Mouse (Mus musculus): Measurements from ENCODE around the gene Hist1h3a. TPM values are rescaled to one million over a fixed set of nuclear protein-coding genes. Genes with fewer than 3 reads are reported as not detected.
A peak's percentile ranks its signal among the peaks of the same experiment; 100 is the strongest.
"Not testable (repeated sequence)": the region's sequence is repeated elsewhere in the genome, so short reads cannot be mapped to it uniquely, and the experiment has no call there.

The Hist1h3a gene
- total RNA-seq (2017), result 207 and 294 TPM in 2 replicates

DNA sequence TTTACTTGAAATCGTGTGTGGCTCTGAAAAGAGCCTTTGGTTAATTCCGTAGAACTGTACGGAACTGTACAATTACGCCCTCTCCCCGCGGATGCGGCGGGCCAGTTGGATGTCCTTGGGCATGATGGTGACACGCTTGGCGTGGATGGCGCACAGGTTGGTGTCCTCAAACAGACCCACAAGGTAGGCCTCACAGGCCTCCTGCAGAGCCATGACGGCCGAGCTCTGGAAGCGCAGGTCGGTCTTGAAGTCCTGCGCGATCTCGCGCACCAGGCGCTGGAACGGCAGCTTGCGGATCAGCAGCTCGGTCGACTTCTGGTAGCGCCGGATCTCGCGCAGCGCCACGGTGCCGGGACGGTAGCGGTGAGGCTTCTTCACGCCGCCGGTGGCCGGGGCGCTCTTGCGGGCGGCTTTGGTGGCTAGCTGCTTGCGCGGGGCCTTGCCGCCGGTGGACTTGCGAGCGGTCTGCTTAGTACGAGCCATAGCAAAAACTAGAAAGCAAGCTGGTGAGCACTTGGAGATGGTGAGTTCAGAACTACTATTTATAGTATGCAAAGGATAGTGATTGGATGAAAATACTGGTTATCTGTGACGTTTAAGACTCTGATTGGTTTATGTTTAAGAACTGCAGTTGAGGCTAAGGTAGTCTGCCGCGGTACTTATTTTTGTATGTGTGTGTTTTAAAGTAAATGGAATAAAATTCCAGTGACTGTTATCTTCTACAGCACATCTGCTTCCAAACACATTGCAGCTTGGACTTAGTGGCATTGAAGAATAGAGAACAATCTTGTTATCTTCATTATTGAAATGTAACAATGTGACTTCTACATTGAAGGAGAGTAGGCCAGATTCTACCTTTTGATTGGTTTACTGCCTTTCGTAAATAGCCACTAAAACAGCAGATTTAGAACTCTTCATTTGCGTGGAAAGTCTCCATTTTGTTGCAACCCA is at the start of gene Hist1h3a:
Hist1h3a (minus strand) TSS at position 516 of the 951 bp plus-strand sequence.
- peak; percentile 47 to 57; a peak in 3 of 4 replicates for ATAC-seq (replicated peaks in 1 of 2; ENCODE audit: insufficient read depth in 1 of 2, low FRiP score in 2 of 2, low TSS enrichment in 1 of 2, low read depth in 1 of 2, poor library complexity in 2 of 2, severe bottlenecking in 2 of 2)

DNA sequence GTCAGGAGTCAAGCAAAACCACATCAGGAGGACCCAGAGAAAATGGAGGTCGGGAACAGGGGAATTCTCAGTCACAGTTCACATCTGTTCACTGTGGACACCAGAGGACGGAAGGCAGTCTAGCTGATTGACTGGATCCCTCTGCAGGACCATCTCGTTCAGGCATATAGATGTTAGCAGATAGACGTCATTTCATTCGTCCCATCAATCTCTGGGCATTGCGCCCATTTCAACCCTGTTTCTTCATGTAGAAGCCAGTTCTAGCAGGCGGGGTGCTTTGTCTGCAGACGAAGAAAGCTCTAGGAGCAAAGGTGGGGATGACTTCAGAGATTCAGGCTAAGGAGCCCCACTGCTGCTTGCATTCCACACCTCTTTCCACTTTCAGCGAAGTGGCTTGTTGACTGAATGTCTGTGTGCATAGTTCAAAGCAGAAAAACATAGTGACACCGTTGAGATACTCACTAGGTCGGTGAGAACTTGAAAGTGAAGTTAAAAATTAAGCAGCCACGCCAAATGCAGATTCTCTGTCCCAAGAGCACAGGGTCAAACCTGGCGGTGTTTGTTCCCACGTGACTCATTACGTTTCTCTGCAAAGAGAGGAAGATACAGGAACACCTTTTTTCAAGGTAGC is 44.4 kb upstream of the Hist1h3a start, which contains the start of gene Slc17a2:
Slc17a2 (plus strand) TSS at position 572 of the 631 bp plus-strand sequence.
- no peak for ATAC-seq (replicated peaks in 1 of 2; ENCODE audit: insufficient read depth in 1 of 2, low FRiP score in 2 of 2, low TSS enrichment in 1 of 2, low read depth in 1 of 2, poor library complexity in 2 of 2, severe bottlenecking in 2 of 2)

DNA sequence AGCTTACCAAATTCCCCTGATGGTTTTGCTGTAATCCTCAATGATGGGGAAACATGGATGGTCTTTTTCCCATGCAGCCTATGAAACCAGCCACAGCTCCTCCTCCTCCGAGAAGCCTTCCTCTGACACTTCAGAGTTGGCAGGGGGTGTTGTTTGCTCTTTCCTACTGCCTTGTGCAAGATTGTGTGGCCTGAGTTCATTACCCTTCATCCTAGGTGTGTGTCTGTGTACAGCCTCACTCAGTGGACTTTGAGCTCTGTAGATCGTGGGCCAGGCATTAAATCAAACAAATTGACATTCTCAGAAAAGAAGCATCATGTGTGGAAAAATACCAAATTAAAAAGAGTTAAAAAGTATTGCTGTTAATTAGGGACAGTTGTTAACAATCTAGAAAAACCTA is 42.3 kb upstream of the Hist1h3a start:
- no peak for ATAC-seq (replicated peaks in 1 of 2; ENCODE audit: insufficient read depth in 1 of 2, low FRiP score in 2 of 2, low TSS enrichment in 1 of 2, low read depth in 1 of 2, poor library complexity in 2 of 2, severe bottlenecking in 2 of 2)

DNA sequence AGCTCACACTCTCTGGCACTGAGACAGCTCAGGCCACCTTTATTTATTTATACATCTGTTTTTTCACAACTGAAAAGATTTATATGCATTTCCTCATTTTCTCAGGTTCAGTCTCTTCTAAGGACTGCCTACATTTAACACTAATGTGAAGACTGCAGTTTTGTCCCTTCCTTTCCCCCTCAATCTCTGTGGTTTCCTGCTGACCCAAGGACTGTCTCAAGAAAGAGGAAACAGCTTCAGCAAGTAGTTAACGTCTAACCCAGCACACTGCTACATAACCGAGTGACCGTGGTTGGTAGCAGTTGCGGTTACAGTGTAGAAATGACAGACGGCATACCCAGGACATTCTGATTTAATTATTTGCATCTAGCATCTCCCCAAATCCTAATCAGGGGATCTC is 37.2 kb upstream of the Hist1h3a start:
- peak; percentile 92 to 94 for ATAC-seq (replicated peaks in 1 of 2; ENCODE audit: insufficient read depth in 1 of 2, low FRiP score in 2 of 2, low TSS enrichment in 1 of 2, low read depth in 1 of 2, poor library complexity in 2 of 2, severe bottlenecking in 2 of 2)

DNA sequence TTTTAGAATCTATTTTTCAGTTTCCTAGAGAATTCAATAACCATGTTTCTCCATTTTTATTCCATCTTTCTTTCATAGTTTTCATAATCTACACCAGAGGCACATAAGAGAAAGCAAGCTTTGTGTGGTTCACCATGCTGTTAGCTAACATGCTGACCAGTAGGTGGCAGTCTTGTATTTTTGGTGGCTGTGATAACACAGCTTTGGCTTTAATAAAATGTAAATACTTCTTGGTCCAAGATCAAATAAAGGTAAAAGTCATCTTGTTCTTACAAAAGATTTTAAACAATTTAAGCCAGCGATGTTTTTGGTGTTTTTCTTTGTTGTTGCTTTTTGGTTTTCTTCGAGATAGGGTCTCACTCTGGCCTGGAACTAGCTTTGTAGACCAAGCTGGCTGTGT is 30.3 kb upstream of the Hist1h3a start:
- peak; percentile 64 to 67; a peak in 3 of 4 replicates for ATAC-seq (replicated peaks in 1 of 2; ENCODE audit: insufficient read depth in 1 of 2, low FRiP score in 2 of 2, low TSS enrichment in 1 of 2, low read depth in 1 of 2, poor library complexity in 2 of 2, severe bottlenecking in 2 of 2)

DNA sequence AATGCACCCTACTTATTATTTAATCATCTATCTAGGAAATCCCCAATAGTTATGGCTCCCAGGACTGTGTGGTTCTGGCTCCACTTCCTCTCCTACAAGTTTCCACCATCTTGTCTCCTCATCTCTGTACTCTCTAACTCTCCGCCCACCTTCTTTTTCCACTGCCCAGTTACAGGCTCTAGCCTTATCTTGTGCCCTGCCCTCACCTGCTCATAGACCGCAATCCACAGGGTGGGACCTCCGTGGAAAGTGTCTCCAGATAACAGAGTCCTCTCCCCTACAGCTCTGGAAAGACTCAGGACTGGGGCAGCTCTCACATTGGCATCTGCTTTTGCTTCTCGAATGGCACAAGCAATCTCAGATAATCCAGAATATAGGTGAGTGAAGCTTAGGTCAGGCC is 16.8 kb upstream of the Hist1h3a start:
- no peak for ATAC-seq (replicated peaks in 1 of 2; ENCODE audit: insufficient read depth in 1 of 2, low FRiP score in 2 of 2, low TSS enrichment in 1 of 2, low read depth in 1 of 2, poor library complexity in 2 of 2, severe bottlenecking in 2 of 2)

DNA sequence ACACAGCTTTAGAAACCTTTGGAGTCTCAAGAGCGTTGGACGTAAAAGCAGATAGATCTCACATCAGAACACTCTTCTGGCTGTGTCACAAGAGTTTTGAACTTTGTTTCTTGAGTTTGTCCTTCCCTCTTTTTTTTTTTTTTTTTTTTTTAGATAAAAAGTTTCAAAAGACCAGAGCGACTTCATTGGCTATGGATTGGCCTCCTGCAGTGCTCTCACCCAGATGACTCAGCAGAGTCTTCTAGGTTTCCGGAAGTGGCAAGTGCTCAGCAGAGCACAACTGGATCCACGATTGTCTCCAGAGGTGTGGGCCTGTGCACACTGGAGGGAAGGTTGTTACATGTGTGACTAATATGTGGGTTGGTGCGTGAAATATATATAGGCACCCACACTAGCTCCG is 16.2 kb upstream of the Hist1h3a start:
- ATAC-seq (replicated peaks in 1 of 2; ENCODE audit: insufficient read depth in 1 of 2, low FRiP score in 2 of 2, low TSS enrichment in 1 of 2, low read depth in 1 of 2, poor library complexity in 2 of 2, severe bottlenecking in 2 of 2), result 0 out of 4 replicates have a peak, but pooled peaks have one; percentile 7 to 10

DNA sequence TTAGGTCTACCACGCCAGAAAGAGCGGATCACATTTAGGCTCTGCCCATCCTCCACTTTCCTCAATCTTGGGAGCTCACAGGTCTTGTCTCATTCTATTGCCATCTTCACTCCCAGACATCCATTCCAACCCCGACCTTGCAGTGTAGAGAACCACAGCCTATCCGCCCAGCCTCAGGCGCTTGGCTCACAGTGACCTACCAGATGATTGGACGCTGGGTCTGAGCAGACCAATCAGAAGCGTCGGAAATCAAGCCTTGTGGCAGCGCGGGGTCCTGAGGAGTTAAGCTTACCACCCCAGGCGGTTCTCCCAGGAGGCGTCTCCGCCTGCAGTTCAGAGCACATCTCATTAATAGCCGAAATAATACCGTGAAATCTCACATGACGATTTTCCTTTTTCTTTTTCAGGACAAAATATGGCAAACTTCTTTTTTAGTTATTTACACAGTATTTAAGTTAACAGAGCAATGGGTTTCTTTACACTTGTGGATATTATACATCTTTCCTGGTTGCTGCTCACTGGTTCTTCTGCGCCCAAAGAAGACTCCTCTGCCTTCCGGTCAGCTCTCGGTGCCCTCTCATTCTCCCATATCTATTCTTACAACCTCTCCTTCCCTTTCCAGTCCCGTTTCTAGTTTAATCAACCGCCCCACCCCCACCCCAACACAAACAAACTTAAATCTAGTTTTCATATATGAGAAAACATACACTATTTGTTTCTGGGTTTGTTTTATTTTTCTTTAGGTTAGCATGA is 10.6 kb upstream of the Hist1h3a start:
- ATAC-seq (replicated peaks in 1 of 2; ENCODE audit: insufficient read depth in 1 of 2, low FRiP score in 2 of 2, low TSS enrichment in 1 of 2, low read depth in 1 of 2, poor library complexity in 2 of 2, severe bottlenecking in 2 of 2), result peak; percentile 37 to 47; a peak in 3 of 4 replicates

DNA sequence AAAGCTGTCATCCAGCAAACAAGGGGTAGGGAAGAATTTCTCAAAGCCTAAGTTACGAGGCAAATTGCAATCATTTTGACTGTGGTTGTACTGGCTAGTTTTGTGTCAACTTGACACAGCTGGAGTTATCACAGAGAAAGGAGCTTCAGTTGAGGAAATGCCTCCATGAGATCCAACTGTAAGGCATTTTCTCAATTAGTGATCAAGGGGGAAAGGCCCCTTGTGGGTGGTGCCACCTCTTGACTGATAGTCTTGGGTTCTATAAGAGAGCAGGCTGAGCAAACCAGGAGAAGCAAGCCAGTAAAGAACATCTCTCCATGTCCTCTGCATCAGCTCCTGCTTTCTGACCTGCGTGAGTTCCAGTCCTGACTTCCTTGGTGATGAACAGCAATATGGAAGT is 7.4 kb upstream of the Hist1h3a start, which contains the start of gene Trim38:
Trim38 (plus strand) TSS at position 301 of the 400 bp plus-strand sequence.
- ATAC-seq (replicated peaks in 1 of 2; ENCODE audit: insufficient read depth in 1 of 2, low FRiP score in 2 of 2, low TSS enrichment in 1 of 2, low read depth in 1 of 2, poor library complexity in 2 of 2, severe bottlenecking in 2 of 2), result not testable (repeated sequence)

DNA sequence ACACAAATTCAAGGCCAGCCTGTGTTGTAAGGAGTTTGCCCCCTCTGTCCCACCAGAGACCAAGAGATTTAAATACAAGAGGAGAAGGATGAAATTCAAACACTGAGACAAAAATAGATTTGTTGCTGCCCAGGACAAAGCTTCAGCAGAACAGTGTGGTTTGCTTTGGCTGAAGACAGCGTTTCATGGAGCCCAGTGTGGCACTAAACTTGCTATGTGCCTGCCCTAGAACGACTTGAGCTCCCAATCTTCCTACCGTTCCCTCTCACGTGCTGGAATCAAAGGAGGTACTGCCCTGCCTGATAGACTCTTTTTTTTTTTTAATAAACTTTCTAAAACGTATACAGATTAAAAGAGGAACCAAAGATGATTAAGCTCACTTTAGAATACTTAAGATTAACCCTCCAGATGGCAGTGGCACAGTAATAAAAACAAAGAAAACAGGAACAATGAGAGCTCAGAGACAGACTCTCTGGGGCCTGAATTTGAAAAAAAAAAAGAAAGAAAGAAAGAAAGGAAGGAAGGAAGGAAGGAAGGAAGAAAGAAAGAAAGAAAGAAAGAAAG is 6.7 kb upstream of the Hist1h3a start:
- ATAC-seq (replicated peaks in 1 of 2; ENCODE audit: insufficient read depth in 1 of 2, low FRiP score in 2 of 2, low TSS enrichment in 1 of 2, low read depth in 1 of 2, poor library complexity in 2 of 2, severe bottlenecking in 2 of 2), result peak; percentile 63 to 81

DNA sequence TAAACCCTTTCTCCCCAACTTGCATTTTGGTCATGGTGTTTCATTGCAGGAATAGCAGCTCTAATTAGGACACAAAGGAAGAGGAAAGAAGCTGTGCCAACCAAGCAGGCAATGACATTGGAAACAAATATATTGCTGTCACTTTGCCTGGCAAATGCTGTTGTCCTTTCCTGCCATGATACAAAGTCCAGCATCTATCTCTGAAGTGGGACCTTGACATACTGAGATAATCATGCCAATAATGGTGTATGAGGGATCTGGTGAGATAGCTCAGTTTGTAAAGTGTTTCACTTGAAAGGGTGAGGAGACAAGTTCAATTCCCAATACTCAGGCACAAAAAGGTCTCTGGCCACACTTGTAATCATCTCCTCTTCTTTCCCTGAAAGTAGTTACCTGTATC is 4.6 kb upstream of the Hist1h3a start:
- no peak for ATAC-seq (replicated peaks in 1 of 2; ENCODE audit: insufficient read depth in 1 of 2, low FRiP score in 2 of 2, low TSS enrichment in 1 of 2, low read depth in 1 of 2, poor library complexity in 2 of 2, severe bottlenecking in 2 of 2)

DNA sequence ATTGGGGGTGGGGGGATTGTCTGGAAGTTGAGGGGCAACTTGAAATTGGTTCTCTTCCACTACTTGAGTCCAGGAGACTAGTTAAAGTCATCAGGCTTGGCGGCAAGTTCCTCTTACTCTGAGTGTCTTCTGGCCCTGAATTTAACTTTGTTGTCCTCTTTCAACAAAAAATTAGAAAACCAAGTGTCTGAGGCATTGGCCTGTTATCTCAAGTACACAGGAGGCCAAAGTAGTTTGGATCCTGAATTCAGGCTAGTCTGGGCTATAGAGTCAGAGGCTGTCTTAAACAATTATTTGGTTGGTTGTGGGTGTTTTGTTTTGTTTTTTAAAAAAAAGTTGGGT is 3.0 kb upstream of the Hist1h3a start:
- ATAC-seq (replicated peaks in 1 of 2; ENCODE audit: insufficient read depth in 1 of 2, low FRiP score in 2 of 2, low TSS enrichment in 1 of 2, low read depth in 1 of 2, poor library complexity in 2 of 2, severe bottlenecking in 2 of 2), result no peak

DNA sequence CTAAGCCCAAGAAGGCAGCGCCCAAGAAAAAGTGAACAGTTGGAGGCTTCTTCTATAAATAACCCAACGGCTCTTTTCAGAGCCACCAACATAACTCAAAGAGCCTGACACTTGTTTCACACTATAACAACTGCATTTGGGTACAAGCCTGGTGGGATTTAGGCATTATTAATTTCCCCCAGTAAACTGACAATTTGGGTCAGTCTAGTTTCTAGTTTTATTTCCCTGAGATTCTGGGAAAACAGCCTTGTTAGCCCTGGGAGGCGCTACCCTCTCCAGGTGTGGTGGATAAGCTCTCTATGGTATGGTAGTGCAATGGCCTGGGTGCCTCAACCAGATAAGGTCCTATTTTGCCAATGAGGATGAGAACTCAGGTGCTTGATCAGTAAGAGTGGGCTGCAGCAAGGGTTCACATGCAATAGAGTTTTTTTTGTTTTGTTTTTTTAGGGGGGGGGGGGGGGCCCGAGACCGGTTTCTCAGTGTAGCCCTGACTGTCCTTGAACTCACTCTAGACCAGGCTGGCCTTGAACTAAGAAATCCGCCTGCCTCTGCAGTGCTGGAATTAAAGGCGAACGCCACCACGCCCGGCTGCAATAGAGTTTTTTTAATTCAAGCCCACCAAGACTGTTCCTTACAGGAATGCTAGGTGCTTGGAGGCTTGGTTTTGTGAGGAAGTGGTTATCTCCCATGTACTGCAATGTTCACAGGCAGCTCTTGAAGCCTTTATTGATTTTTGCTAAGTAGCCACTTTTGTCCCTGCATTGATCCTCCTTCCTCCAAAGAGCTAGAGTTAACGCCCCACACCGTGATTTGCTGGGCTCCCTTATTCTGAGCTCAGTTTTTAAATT is 2.4 kb upstream of the Hist1h3a start:
- no peak for ATAC-seq (replicated peaks in 1 of 2; ENCODE audit: insufficient read depth in 1 of 2, low FRiP score in 2 of 2, low TSS enrichment in 1 of 2, low read depth in 1 of 2, poor library complexity in 2 of 2, severe bottlenecking in 2 of 2)

DNA sequence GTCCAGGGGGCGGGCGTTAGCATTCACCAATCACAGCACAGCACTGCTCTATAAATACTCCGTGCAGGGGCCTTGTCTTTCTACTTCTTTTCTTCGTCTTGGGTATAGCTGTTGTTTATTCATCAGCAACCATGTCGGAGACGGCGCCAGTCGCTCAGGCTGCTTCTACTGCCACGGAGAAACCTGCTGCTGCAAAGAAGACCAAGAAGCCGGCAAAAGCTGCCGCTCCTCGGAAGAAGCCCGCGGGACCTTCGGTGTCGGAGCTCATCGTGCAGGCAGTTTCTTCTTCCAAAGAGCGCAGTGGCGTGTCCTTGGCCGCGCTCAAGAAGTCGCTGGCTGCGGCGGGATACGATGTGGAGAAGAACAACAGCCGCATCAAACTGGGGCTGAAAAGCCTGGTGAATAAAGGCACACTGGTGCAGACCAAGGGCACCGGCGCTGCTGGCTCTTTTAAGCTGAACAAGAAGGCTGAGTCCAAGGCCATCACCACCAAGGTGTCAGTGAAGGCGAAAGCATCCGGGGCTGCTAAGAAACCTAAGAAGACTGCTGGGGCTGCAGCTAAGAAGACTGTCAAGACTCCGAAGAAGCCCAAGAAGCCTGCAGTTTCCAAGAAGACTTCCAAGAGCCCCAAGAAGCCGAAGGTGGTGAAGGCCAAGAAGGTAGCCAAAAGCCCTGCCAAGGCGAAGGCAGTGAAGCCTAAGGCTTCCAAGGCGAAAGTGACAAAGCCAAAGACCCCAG is 1.6 kb upstream of the Hist1h3a start, which contains the start of gene Hist1h1a:
Hist1h1a (plus strand) TSS at position 81 of the 738 bp plus-strand sequence.
- peak; percentile 55 to 63 for ATAC-seq (replicated peaks in 1 of 2; ENCODE audit: insufficient read depth in 1 of 2, low FRiP score in 2 of 2, low TSS enrichment in 1 of 2, low read depth in 1 of 2, poor library complexity in 2 of 2, severe bottlenecking in 2 of 2)

DNA sequence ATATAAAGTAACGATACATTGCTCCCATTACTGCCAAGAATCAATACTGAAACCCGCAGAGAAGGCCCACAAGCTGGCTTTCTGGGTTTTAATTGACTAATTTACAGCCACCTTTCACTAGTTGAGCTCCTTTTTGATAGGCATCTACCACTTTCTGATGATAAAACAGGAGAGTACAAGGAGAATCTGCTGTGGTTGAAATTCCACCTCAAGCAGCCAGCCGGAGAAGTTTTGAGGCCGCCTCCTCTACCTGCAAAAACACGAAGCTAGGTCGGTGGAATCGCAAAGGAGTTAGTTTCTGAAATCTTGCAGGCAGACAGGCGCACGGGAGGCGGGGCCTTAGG is 1.0 kb upstream of the Hist1h3a start:
- ATAC-seq (replicated peaks in 1 of 2; ENCODE audit: insufficient read depth in 1 of 2, low FRiP score in 2 of 2, low TSS enrichment in 1 of 2, low read depth in 1 of 2, poor library complexity in 2 of 2, severe bottlenecking in 2 of 2), result no peak
